Mouse (Mus musculus) forebrain, embryonic 11.5 days (tissue): ENCODE results near the gene AC134908.4. TPM values are rescaled to one million over a fixed set of nuclear protein-coding genes. Genes with fewer than 3 reads are reported as not detected.
"Not testable (repeated sequence)": the region's sequence is repeated elsewhere in the genome, so short reads cannot be mapped to it uniquely, and the experiment has no call there.

Source experiments
- ATAC-seq: fragments of 200-750 bp; cut with Nextera tagmentation; replicated peaks from 2 replicates; pipeline ENCODE4 v1.8.0; 2017; ENCODE audit warnings: moderate TSS enrichment; ENCODE audit not compliant: low FRiP score
- DNase-seq: peaks from one replicate; pipeline ENCODE4 v3.0.0-alpha.2; 2017; ENCODE audit warnings: low spot score
- H3K27ac ChIP-seq: fragments of 300-500 bp; sonication (generic); 2 replicates; pipeline ENCODE4 v1.5.1; 2014; ENCODE audit warnings: low read depth, low read length
- H3K27me3 ChIP-seq: fragments of 300-500 bp; sonication (generic); 2 replicates; pipeline ENCODE4 v1.6.1; 2014; ENCODE audit warnings: mild to moderate bottlenecking, low read length, mixed read lengths; ENCODE audit not compliant: control insufficient read depth, insufficient read depth
- H3K36me3 ChIP-seq: fragments of 300-500 bp; sonication (generic); 2 replicates; pipeline ENCODE4 v1.6.1; 2014; ENCODE audit warnings: mild to moderate bottlenecking, low read length, moderate library complexity, mixed read lengths; ENCODE audit not compliant: control insufficient read depth, insufficient read depth
- H3K4me1 ChIP-seq: fragments of 300-500 bp; sonication (generic); replicated peaks from 2 replicates; pipeline ENCODE4 v1.6.1; 2014; ENCODE audit warnings: low read length, mixed read lengths; ENCODE audit not compliant: control insufficient read depth, insufficient read depth
- H3K4me2 ChIP-seq: fragments of 300-500 bp; sonication (generic); 2 replicates; pipeline ENCODE4 v1.6.1; 2014; ENCODE audit warnings: low read depth, mild to moderate bottlenecking, low read length, moderate library complexity, mixed read lengths; ENCODE audit not compliant: severe bottlenecking
- H3K4me3 ChIP-seq: fragments of 300-500 bp; sonication (generic); 2 replicates; pipeline ENCODE4 v1.5.1; 2014; ENCODE audit warnings: low read depth, low read length
- H3K9ac ChIP-seq: fragments of 300-500 bp; sonication (generic); 2 replicates; pipeline ENCODE4 v1.6.1; 2014; ENCODE audit warnings: low read length
- H3K9me3 ChIP-seq: fragments of 300-500 bp; sonication (generic); 2 replicates; pipeline ENCODE4 v1.6.1; 2016; ENCODE audit warnings: low read length, mixed read lengths; ENCODE audit not compliant: control insufficient read depth
- WGBS: fragments of 180-500 bp; shearing (Covaris S2); extraction: QIAGEN DNeasy Blood & Tissue Kit; methylation state at CpG from one replicate; pipeline ENCODE4 v1.1.7; 2014; 5-methylcytosine and 5-hydroxymethylcytosine counted together
- microRNA-seq: library from miRNA; unstranded; fragments of <30 nt; microRNA quantifications from one replicate; pipeline ENCODE4, GENCODE M21; 2016; ENCODE audit not compliant: insufficient number of aligned reads
- polyA plus RNA-seq: library from polyadenylated mRNA; unstranded; fragments of >200 nt; fragmentation: Nextera tagmentation; extraction: Ambion mirVana; gene quantifications from 2 replicates; pipeline ENCODE4 v1.2.1, GENCODE M21; 2014

AC134908.4 gene
- polyA plus RNA-seq, 1 experiment from 2014 or later, result not detected

DNA sequence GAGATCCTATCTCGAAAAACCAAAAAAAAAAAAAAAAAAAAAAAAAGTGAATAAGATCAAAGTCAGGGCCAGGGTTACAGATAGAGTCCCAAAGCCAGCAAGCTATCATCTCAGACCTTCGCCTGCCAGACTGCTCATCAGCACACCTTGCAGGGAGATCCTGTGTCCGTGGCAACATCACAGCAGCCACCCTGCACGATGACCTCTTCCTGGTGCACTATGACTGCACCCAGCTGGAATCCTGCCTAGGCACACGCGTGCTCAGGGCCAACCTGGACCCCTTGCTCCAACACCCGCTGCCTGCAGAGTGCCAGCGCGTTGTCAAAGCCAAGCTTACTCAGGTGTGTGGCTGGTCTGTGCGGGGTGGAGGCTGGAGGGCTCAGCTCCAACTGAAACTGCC, 51.1 kb downstream of the AC134908.4 start:
- 83% methylated on average over 10 of the region's 10 CpGs for WGBS

DNA sequence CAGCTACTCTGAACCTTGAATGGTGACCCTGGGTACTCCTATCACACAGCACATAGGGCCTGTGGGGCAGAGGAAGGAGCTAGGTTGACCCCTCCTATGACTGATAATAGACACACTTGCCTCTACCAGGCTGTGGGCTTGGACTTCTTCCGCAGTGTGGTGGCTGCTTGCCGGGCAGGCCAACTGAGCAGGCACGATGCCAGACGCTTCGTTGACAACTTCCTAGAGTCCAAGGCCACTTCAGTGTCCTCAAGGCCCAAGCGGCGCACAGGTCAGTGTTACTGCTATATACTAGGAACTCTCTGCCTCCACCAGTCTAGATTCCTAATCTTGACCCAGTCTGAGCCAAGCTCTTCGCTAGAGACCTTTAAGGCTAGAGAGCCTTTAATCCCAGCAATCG, 51.6 kb downstream of the AC134908.4 start:
- H3K27ac ChIP-seq, result no peak overlapping the region
- H3K4me1 ChIP-seq, result no peaks in the 10 kb centered on the region
- H3K4me2 ChIP-seq, result no peak overlapping the region
- 95% methylated on average over 9 of the region's 9 CpGs for WGBS
- DNase-seq (no peak), ATAC-seq (no peak)
- H3K27me3 ChIP-seq, result no peaks in the 10 kb centered on the region
- no peak overlapping the region for H3K9ac ChIP-seq
- H3K36me3 ChIP-seq, result no peaks in the 10 kb centered on the region
- H3K9me3 ChIP-seq, result no peaks in the 10 kb centered on the region
- no peak overlapping the region for H3K4me3 ChIP-seq

More for the DNA sequence above, 51.1 kb downstream of the AC134908.4 start:
- Histone ChIP-seq H3K9me3 (no peaks in the 10 kb centered on the region), H3K36me3 (no peaks in the 10 kb centered on the region), H3K27ac (no peak overlapping the region), H3K9ac (no peak overlapping the region), H3K4me1 (no peaks in the 10 kb centered on the region), H3K4me2 (no peak overlapping the region), H3K27me3 (no peaks in the 10 kb centered on the region), H3K4me3 (no peak overlapping the region)
- ATAC-seq (no peak), DNase-seq (no peak)

GRCm38 (mm10) chr17:25741471-25741870, 54.0 kb downstream of the AC134908.4 start:
- WGBS, result 75% methylated on average over 12 of the region's 12 CpGs
- not testable (repeated sequence) for H3K4me1 ChIP-seq, H3K27me3 ChIP-seq, H3K4me3 ChIP-seq, H3K4me2 ChIP-seq, ATAC-seq, H3K27ac ChIP-seq, H3K9me3 ChIP-seq, H3K9ac ChIP-seq, DNase-seq, H3K36me3 ChIP-seq

Small RNA genes lying within 50 kb of the gene (microRNA-seq; reads per million reads assigned to microRNA genes)
- gene Gm25083, result not detected
- gene Mir3082, result not detected
- gene Mir6966, result not detected

Other genes with a start within 250 kb of the AC134908.4 start
- gene Sox8, start 225.0 kb downstream of the AC134908.4 start, polyA plus RNA-seq, result 7.3 and 7.5 TPM in 2 replicates
- gene Lmf1, start 216.6 kb downstream of the AC134908.4 start, polyA plus RNA-seq, result 18.3 and 20.7 TPM in 2 replicates
- gene Gng13, start 78.5 kb downstream of the AC134908.4 start, polyA plus RNA-seq, result 0.92 and 1.8 TPM in 2 replicates
- gene Chtf18, start 68.2 kb downstream of the AC134908.4 start, polyA plus RNA-seq, result 34.6 and 36.0 TPM in 2 replicates
- gene Rpusd1, start 68.0 kb downstream of the AC134908.4 start, polyA plus RNA-seq, result 20.4 and 22.6 TPM in 2 replicates
- gene Mslnl, start 59.6 kb downstream of the AC134908.4 start, polyA plus RNA-seq, result not detected in 2 replicates
- gene Msln, start 41.3 kb downstream of the AC134908.4 start, polyA plus RNA-seq, result not detected in 2 replicates
- gene Narfl, start 21.9 kb downstream of the AC134908.4 start, polyA plus RNA-seq, result 24.0 and 24.5 TPM in 2 replicates
- gene Haghl, start 10.0 kb downstream of the AC134908.4 start, polyA plus RNA-seq, result 75.0 and 76.1 TPM in 2 replicates
- gene Ccdc78, start 9.1 kb downstream of the AC134908.4 start, polyA plus RNA-seq, result 0.25 and 0.47 TPM in 2 replicates
- gene Fam173a, start 2.8 kb downstream of the AC134908.4 start, polyA plus RNA-seq, result 69.0 and 71.0 TPM in 2 replicates
- 20.3 and 23.3 TPM in 2 replicates for gene Metrn, start 1.5 kb upstream of the AC134908.4 start, polyA plus RNA-seq
- gene Fbxl16, start 13.4 kb upstream of the AC134908.4 start, polyA plus RNA-seq, result 13.6 and 14.4 TPM in 2 replicates
- gene Wdr24, start 28.0 kb upstream of the AC134908.4 start, polyA plus RNA-seq, result 28.4 and 33.6 TPM in 2 replicates
- 50.6 and 59.2 TPM in 2 replicates for gene Jmjd8, start 33.2 kb upstream of the AC134908.4 start, polyA plus RNA-seq
- gene Stub1, start 37.7 kb upstream of the AC134908.4 start, polyA plus RNA-seq, result 322 and 358 TPM in 2 replicates
- 2.1 and 2.7 TPM in 2 replicates for gene Rhbdl1, start 41.6 kb upstream of the AC134908.4 start, polyA plus RNA-seq
- gene Gm20683, start 46.1 kb upstream of the AC134908.4 start, polyA plus RNA-seq, result 1.6 and 1.9 TPM in 2 replicates
- 9.1 and 12.2 TPM in 2 replicates for gene Rhot2, start 49.2 kb upstream of the AC134908.4 start, polyA plus RNA-seq
- gene Wdr90, start 65.8 kb upstream of the AC134908.4 start, polyA plus RNA-seq, result 41.3 and 46.3 TPM in 2 replicates
- 8.9 and 13.1 TPM in 2 replicates for gene Mcrip2, start 73.1 kb upstream of the AC134908.4 start, polyA plus RNA-seq
- gene Mettl26, start 79.4 kb upstream of the AC134908.4 start, polyA plus RNA-seq, result 63.2 and 65.2 TPM in 2 replicates
- gene Wfikkn1, start 85.2 kb upstream of the AC134908.4 start, polyA plus RNA-seq, result 0.72 and 1.1 TPM in 2 replicates
- 20.1 and 21.6 TPM in 2 replicates for gene Rab40c, start 124.1 kb upstream of the AC134908.4 start, polyA plus RNA-seq
- 65.2 and 67.1 TPM in 2 replicates for gene Pigq, start 149.3 kb upstream of the AC134908.4 start, polyA plus RNA-seq
- gene Nhlrc4, start 149.3 kb upstream of the AC134908.4 start, polyA plus RNA-seq, result 0.24 and 0.59 TPM in 2 replicates
- not detected in 2 replicates for gene A930017K11Rik, start 156.9 kb upstream of the AC134908.4 start, polyA plus RNA-seq
- 31.4 and 33.1 TPM in 2 replicates for gene Capn15, start 190.1 kb upstream of the AC134908.4 start, polyA plus RNA-seq